Mouse (Mus musculus) MEL-GATA-1-ER (cell line): ENCODE data around the gene Wfs1.

Source experiments
- DNase-seq: peaks from one replicate; pipeline ENCODE4 v3.0.0-alpha.2; 2012; ENCODE audit warnings: low read depth; ENCODE audit errors: extremely low read depth

Gene Wfs1

DNA sequence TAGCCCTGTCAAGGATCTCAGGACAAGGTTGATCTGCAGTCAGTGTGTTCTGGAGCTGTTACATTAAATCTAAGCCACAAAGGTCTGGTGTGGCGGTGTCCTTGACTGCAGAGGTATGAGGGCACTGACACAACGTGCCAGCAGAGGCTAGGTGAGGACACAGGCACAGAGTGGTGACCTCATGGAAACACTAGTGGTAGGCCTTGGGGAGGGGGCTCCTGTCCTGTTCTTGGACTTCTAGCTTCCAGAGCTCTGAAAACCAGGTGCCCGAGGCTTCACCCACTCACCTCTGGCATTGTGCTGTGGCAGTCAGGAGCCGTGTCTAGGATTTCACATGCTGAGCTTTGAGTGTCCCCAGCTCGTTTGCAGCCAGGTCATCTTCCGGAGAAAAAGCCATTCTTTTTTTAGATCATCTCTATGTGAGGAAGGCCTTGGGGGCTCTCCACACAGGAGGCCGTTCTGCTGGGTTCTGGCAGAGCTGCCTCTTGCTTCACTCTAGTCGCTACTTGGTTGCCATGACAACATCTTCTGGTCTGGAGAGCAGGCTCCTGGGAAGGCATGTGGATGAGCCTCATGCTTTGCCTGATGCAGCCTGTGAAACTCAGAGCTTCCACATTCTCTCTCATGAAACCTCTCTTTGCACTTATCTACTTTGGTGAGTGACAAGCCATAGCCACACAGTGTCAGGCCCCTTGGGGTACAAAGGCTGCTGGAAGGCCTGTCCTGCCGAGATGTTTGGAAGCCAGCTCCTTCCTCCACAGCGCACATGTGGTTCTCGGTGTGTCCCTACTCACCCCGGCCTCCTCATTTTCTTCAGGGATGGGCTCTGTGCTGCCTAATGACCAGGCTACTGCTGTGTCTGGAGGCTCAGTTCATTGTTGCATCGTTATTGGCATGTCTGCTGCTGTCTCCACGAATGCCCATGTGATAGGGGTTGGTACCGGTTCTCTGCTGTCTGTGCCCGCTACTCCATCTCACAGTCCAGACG is 53.2 kb downstream of the Wfs1 start:
- no peak for DNase-seq

- no peak for DNase-seq
These were observed 55.6 kb downstream of the Wfs1 start for GRCm38 (mm10) chr5:36933383-36933782.

GRCm38 (mm10) chr5:36929376-36929775 is 59.6 kb downstream of the Wfs1 start:
- no peak for DNase-seq

DNA sequence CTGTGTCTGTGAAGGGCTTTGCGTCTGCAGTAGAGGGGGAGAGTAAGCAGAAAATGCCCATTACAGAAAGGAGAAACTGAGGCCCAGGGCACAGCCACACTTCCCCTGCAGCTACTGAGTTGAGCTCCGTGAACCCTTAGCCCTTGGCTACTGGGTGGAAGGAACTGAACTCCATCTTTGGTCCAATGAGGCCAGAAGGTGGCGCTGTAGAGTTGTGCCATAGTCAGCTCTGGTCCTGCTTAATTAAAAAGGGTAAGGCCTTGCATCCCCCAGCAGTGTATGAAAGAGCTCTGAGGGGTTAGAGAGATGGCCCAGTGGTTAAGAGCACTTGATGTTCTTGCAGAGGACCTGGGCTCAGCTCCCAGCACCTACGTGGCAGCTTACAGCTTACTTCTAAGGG is 60.3 kb downstream of the Wfs1 start:
- no peak for DNase-seq

DNA sequence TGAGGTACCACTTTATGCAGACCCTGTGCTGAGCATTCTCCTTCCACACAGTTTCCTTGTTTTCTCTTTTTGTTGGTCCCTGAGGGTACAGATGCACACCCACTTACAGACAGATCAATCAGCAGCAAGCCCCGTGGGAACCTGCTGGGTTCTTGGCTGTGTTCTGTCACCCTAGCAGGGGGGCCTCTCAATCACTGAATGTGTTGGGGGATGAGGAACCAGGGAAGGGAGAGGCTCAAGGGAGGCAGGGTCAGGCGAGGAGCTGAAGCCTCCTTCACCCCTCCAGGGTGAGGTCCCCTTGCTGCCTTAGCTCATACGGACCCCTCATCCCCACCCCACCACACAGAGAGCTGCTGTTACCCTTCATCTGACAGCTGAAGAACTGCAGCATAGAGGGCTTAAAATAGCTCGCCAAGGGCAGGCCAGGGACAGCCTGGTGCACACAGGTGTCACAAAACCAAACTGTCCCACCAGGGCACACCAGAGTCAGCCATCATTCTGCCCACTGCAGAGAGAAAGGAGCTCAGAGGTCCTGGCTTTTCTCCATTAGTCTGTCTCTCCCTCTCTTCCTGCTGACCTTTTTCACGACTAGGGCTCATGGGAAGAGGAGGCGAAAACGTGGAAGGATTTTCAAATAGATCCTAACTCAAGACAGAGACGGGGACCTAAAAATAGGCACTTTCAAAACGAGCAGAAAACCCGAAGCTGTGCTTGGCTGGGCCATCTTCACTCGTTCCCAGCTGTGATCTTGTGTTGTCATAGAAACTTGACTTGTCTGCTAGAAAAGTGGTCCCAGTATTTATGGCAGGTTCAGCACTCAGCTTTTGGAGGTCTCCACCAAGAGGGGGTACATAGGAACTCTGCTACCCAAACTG is 64.9 kb downstream of the Wfs1 start:
- no peak for DNase-seq

GRCm38 (mm10) chr5:36922811-36923210 is 66.2 kb downstream of the Wfs1 start:
- DNase-seq = no peak

DNA sequence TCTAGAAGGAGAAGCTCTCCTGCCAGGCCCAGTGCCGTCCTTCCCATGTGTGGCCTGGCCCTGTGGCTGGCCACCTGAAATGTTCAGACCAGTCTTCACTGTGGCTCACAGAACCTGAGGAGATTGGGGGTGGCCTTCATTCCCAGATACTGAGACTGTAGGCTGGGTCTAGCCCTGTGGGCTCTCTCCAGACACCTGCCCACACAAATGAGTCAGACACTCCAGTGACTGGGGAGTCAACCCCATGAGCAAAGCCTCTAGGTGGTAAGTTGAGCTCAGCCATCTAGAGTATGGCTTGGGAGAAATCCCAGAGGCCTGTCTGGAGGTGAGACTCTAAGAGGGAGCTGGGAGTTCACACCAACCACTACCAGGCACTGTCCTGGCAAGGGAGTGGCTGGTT is 67.1 kb downstream of the Wfs1 start:
- DNase-seq = no peak

GRCm38 (mm10) chr5:36920072-36920471 is 68.9 kb downstream of the Wfs1 start:
- DNase-seq = no peak

DNA sequence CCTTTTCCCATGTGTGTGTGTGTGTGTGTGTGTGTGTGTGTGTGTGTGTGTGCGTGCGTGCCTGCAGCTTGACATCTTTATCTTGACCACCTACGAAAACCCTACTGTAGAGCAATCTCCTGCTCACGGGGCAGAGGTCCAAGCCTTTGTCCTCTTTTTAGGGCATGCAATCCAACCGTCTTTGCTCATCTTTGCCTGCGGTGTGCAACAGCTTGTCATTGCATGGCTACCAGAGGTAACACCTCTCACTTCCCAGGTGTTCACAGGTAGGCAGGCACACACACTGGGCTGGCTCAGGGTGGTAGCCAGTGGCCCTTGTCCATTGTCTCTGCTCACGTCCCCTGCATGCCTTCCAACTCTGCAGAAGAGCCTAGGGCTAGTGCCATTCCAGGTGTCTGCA is 71.0 kb downstream of the Wfs1 start:
- no peak for DNase-seq

- DNase-seq = no peak
These were observed 71.8 kb downstream of the Wfs1 start for GRCm38 (mm10) chr5:36917245-36917644.

DNA sequence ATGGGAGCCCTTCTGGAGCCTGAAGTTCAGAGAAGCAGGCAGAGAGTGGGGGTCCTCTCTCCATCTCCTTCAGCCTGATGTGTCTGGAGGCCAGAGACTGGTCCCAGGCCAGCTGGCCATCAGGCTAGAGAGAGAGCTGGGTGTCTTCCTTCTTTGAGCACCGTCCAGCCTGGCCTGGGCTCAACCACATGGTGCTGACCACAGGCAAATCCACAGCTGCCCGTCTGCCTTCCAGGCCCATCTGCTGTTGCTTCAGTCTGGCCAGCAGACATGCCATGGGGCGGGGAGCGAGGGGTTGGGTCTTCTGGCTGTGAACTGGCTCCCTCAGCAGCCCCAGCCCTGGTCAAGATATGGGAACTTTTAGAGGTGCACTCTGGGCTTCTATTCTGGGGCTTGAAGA is 72.4 kb downstream of the Wfs1 start:
- DNase-seq = no peak
